Mouse (Mus musculus): ENCODE data around the gene Avp. TPM values are rescaled to one million over a fixed set of nuclear protein-coding genes. Genes with fewer than 3 reads are reported as not detected.

Gene Avp
- polyA plus RNA-seq, 1 experiment from 2014 or later: 1.2 TPM

DNA sequence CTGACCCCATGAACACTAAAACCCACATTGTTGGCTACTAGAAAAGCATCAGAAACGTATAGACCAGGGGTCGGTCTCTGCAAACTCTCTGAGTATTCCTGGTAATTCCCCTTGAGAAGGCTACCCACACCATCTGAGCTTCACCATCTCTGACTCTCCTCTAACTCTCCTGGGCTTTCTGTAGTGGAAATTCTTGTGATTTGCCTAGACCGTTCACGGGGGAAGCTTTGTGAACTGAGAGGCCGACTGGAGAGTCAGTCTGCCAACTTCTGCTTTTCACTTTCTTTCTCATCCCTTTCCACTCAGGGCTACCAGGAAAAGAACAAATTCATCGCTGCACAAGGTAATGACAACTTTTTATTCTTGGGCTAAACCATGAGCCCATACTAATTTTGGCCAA, 47.3 kb downstream of the Avp start:
- 88% methylated on average over 6 of the region's 6 CpGs for WGBS
- H3K9ac ChIP-seq: no peak overlapping the region
- H3K4me2 ChIP-seq: no peak overlapping the region
- no peaks in the 10 kb centered on the region for H3K4me1 ChIP-seq
- no peak for ATAC-seq
- no peaks in the 10 kb centered on the region for H3K9me3 ChIP-seq (replicated peaks)
- no peak overlapping the region for H3K4me3 ChIP-seq
- peaks cover 75% of the 10 kb centered on the region for H3K36me3 ChIP-seq (ENCODE audit: poor library complexity, severe bottlenecking)
- H3K27ac ChIP-seq: no peak overlapping the region
- no peaks in the 10 kb centered on the region for H3K27me3 ChIP-seq

- Histone ChIP-seq H3K36me3 (ENCODE audit: poor library complexity, severe bottlenecking) (peaks cover 62% of the 10 kb centered on the region), H3K9me3 (replicated peaks) (no peaks in the 10 kb centered on the region), H3K27me3 (no peaks in the 10 kb centered on the region), H3K4me1 (no peaks in the 10 kb centered on the region), H3K4me2 (no peak overlapping the region), H3K27ac (no peak overlapping the region), H3K4me3 (no peak overlapping the region), H3K9ac (no peak overlapping the region)
- no peak for ATAC-seq
- WGBS: 96% methylated on average over 2 of the region's 2 CpGs
Observed at GRCm38 (mm10) chr2:130532201-130532600, 50.2 kb downstream of the Avp start.

Small RNA genes within 50 kb of the gene (microRNA-seq; reads per million reads assigned to microRNA genes)
- not detected for gene Gm23876

Other genes with a start within 250 kb of the Avp start
- gene Cpxm1, start 185.0 kb downstream of the Avp start, polyA plus RNA-seq (2015; fragmentation: Nextera tagmentation; extraction: Ambion mirVana): 11.8 and 12.3 TPM in 2 replicates
- gene Gm28372, start 177.3 kb downstream of the Avp start, polyA plus RNA-seq (2015; fragmentation: Nextera tagmentation; extraction: Ambion mirVana): 0.09 and 0.34 TPM in 2 replicates
- gene 1700020A23Rik, start 177.3 kb downstream of the Avp start, polyA plus RNA-seq (2015; fragmentation: Nextera tagmentation; extraction: Ambion mirVana): 0.25 and 0.48 TPM in 2 replicates
- gene Tmem239, start 176.1 kb downstream of the Avp start, polyA plus RNA-seq (2015; fragmentation: Nextera tagmentation; extraction: Ambion mirVana): not detected in 2 replicates
- 125 and 130 TPM in 2 replicates for gene Vps16, start 158.2 kb downstream of the Avp start, polyA plus RNA-seq (2015; fragmentation: Nextera tagmentation; extraction: Ambion mirVana)
- 9.0 and 10.2 TPM in 2 replicates for gene Pced1a, start 157.9 kb downstream of the Avp start, polyA plus RNA-seq (2015; fragmentation: Nextera tagmentation; extraction: Ambion mirVana)
- gene Ptpra, start 132.3 kb downstream of the Avp start, polyA plus RNA-seq (2015; fragmentation: Nextera tagmentation; extraction: Ambion mirVana): 120 and 122 TPM in 2 replicates
- gene Mrps26, start 18.8 kb downstream of the Avp start, polyA plus RNA-seq (2015; fragmentation: Nextera tagmentation; extraction: Ambion mirVana): 73.3 and 82.9 TPM in 2 replicates
- not detected in 2 replicates for gene Oxt, start 6.4 kb downstream of the Avp start, polyA plus RNA-seq (2015; fragmentation: Nextera tagmentation; extraction: Ambion mirVana)
- 14.7 and 14.8 TPM in 2 replicates for gene Fastkd5, start 47.5 kb upstream of the Avp start, polyA plus RNA-seq (2015; fragmentation: Nextera tagmentation; extraction: Ambion mirVana)
- 13.0 and 15.5 TPM in 2 replicates for gene Ubox5, start 47.5 kb upstream of the Avp start, polyA plus RNA-seq (2015; fragmentation: Nextera tagmentation; extraction: Ambion mirVana)
- 5.0 and 5.8 TPM in 2 replicates for gene Lzts3, start 60.2 kb upstream of the Avp start, polyA plus RNA-seq (2015; fragmentation: Nextera tagmentation; extraction: Ambion mirVana)
- gene Ddrgk1, start 82.1 kb upstream of the Avp start, polyA plus RNA-seq (2015; fragmentation: Nextera tagmentation; extraction: Ambion mirVana): 53.0 and 55.9 TPM in 2 replicates
- gene Itpa, start 85.1 kb upstream of the Avp start, polyA plus RNA-seq (2015; fragmentation: Nextera tagmentation; extraction: Ambion mirVana): 152 and 156 TPM in 2 replicates
- gene Slc4a11, start 115.0 kb upstream of the Avp start, polyA plus RNA-seq (2015; fragmentation: Nextera tagmentation; extraction: Ambion mirVana): 1.0 and 1.8 TPM in 2 replicates